Mouse (Mus musculus): ENCODE measurements around the gene Cel.

Cel gene

GRCm38 (mm10) chr2:28585730-28586129, 22.5 kb upstream of the Cel start:
- WGBS, result 34% methylated on average over 2 of the region's 2 CpGs

- 8% methylated on average over 6 of the region's 6 CpGs for WGBS
Observed at GRCm38 (mm10) chr2:28585043-28585571, 21.9 kb upstream of the Cel start.

DNA sequence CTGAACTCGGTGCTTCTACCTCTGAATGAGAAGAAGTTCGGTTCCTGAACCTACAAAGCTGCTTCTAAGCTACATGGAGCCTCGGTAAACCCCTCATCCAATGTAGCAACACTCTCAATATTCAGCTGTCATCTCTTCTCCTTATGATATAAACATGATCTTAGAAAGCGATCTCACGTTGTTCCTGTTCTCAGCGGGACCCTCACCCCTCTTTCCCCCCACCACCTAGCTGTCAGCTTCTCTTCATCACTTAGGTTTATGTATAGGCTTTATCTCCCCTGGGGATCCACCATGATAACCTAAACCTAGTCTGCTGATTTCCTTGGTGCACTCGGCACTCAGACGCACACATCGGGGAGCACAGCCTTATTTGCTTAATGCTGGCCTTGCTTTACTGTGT, 20.4 kb upstream of the Cel start, which contains the start of gene Gtf3c5:
Gtf3c5 (minus strand) TSS at position 101 of the 400 bp plus-strand sequence.
- 73% methylated on average over 9 of the region's 9 CpGs for WGBS

- WGBS, result under 1% methylated on average over 56 of the region's 56 CpGs
Observed at GRCm38 (mm10) chr2:28582647-28583353, 19.6 kb upstream of the Cel start.

DNA sequence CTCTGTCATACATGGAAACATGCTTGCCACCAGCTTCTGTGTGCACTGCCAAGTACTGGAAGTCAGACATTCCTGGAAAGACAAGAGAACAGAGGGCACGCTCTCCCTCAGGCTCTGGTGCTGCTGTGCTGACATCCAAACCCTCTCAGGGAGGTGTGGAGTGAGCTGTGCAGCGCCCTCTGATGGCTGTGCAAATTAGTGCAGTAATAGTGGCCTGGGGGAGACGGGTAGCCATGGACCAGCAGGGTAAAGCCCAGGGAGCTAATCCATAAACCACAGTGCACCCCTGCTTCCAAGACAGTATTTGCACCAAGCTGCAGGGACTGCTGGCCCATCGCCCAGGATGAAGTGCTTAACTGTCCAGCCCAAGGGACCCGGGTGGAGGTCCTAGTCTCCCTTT, 14.8 kb upstream of the Cel start:
- WGBS, result 64% methylated on average over 5 of the region's 5 CpGs

- WGBS, result 79% methylated on average over 3 of the region's 3 CpGs
Observed at GRCm38 (mm10) chr2:28576815-28577214, 13.6 kb upstream of the Cel start.

GRCm38 (mm10) chr2:28575341-28575740, 12.1 kb upstream of the Cel start:
- WGBS, result 56% methylated on average over 4 of the region's 4 CpGs

DNA sequence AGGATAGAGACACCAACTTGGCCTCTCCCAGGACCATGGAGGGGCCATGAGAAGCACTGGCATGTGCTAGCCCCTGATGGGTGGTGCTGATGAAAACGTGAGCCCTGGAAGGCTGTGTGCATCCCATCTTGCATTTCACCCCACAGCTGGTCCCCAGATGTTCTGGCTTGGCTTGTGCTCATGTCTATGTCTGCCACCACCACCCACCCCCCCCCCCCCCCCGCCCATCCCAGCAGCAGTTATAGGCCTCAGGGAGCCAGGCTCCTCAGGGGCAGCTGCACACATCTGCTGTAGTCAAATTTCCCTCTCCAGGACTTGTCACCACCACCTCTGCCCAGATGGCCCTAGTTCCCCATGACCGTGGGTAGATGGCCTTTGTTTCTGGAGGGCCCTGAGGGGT, 6.7 kb upstream of the Cel start:
- WGBS, result 76% methylated on average over 3 of the region's 3 CpGs

- 50% methylated on average over 5 of the region's 5 CpGs for WGBS
Observed at GRCm38 (mm10) chr2:28566545-28566944, 3.3 kb upstream of the Cel start.

DNA sequence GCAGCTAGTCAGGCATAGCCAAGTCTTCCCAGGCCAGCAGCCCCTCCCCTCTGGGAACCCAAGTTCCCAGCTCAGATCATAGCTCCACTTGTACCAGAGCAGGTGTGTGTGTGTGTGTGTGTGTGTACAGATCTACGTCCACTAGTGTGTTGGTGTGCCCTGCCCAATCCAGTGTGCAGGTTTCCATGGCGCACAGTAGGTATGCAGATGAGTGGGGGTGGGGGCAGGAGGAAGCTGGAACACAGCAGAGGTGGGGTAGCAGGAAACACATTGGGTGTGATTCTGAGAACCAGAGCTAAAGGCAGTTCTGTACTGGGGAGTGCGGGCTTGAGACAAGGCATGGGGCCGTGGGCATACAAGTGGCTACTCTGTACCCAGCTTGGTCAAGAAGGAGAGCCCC, 1.2 kb upstream of the Cel start:
- 96% methylated on average over 4 of the region's 4 CpGs for WGBS

- WGBS, result 77% methylated on average over 5 of the region's 5 CpGs
Observed at GRCm38 (mm10) chr2:28557452-28557851, 5.8 kb downstream of the Cel start.

GRCm38 (mm10) chr2:28552301-28552700, 10.9 kb downstream of the Cel start:
- WGBS, result 92% methylated on average over 5 of the region's 5 CpGs

- WGBS, result 81% methylated on average over 13 of the region's 13 CpGs
Observed at GRCm38 (mm10) chr2:28549157-28549556, 14.0 kb downstream of the Cel start.

- 50% methylated on average over 11 of the region's 11 CpGs for WGBS
Observed at GRCm38 (mm10) chr2:28547237-28548172, 15.7 kb downstream of the Cel start.

- WGBS, result 68% methylated on average over 6 of the region's 6 CpGs
Observed at GRCm38 (mm10) chr2:28546560-28546959, 16.6 kb downstream of the Cel start.

DNA sequence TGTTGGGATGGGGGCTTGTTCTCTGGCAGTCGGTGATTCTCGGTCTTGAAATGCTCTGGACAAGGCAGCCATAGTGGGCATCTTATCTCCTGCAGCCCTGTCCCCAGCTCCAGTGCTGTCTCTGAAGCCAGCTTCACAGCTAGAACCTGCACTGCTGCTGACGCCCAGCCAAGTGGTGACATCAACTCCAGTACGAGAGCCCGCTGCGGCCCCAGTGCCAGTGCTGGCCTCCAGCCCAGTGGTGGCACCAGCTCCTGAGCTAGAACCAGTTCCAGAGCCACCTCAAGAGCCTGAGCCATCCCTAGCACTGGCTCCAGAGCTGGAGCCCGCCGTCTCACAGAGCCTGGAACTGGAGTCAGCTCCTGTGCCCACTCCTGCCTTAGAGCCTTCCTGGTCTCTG, 19.3 kb downstream of the Cel start:
- 46% methylated on average over 8 of the region's 8 CpGs for WGBS

DNA sequence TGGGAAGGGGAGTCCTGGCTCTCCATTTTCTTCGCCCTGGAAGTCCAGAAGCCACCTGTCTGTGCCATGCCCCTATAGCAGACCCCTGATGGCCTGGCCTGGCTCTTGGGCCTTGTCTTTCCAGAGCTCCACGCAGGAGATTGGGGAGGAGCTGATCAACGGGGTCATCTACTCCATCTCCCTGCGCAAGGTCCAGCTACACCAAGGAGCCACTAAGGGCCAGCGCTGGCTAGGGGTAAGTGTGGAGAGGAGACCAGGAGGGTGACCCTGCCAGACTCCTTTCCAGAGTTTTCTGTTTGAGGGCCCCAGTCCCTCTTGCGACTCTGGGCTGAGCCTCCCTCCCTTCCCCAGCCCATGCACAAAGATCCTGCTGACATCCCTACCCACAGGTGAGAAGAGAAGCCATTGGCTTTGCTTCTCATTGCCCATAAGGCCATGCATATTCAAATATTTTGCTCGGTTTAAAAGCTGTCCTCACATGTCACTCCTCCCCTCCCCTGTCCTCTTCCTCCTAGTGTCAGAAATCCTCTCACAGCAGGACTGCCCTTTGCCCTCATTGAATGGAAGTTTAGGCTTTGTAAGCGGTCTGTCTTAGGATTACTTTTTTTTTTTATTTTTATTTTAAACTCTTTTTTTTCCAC, 22.5 kb downstream of the Cel start:
- 76% methylated on average over 8 of the region's 8 CpGs for WGBS

DNA sequence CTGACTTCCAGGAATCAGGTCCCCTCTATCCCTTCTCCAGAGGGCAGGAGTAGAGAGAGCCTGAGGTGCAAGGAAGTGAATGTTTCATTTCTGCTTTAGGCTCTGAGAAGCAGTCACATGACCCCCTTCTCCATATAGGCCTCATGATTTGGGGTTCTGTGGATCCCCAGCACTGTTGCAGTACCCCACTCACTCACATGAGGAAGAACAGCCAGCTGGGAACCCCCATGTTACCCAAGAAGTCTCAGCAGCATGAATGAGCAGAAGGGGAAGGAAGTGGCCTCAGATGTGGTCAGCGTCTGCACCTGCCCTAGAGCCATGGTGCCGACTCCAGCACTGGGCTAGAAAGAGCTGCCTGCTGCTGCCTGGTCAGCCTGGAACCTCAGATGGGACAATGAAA, 23.3 kb downstream of the Cel start:
- 60% methylated on average over 2 of the region's 2 CpGs for WGBS

GRCm38 (mm10) chr2:28539206-28539605, 24.0 kb downstream of the Cel start:
- 21% methylated on average over 7 of the region's 7 CpGs for WGBS

- WGBS, result 0% methylated on average over 1 of the region's 1 CpGs
Observed at GRCm38 (mm10) chr2:28538817-28539128, 24.4 kb downstream of the Cel start.

DNA sequence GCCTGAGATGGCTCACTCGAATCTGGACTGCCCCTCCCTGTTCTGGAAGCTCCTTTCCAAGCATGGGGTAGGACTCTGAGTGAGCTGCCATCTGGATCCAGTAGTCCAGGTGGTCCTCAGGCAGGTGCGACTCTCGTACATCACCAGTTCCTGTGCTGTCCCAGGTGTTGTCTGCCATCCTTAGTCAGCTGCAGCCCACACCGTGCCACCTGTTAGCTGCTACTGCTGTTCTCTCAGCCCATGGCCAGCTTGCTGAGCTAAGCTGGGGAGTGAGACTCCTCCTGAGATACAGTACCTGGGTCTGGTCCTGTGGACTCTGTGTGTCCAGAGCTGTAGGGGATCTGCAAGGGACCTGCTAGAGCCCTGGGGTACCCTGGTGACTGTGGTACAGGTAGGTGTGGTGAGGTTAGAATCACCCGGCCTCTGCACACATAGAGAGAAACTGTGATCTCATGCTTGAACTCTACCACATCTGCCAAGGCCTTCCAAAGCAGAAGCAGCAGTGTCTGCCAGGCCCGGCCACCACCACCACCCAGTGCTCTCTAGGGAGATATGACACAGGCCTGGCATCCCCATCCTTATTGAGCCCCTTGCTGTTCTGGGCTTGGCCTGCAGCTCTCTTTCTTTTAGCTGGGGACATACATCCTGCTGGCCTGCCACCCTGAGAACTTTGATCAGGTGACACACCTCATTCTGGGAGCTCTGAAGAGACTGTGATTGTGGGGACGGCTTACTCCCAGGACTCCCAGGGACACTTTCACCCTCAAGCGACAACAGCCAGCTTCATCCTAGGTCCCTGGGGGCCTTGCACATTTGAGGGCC, 25.0 kb downstream of the Cel start:
- WGBS, result 43% methylated on average over 8 of the region's 8 CpGs

DNA sequence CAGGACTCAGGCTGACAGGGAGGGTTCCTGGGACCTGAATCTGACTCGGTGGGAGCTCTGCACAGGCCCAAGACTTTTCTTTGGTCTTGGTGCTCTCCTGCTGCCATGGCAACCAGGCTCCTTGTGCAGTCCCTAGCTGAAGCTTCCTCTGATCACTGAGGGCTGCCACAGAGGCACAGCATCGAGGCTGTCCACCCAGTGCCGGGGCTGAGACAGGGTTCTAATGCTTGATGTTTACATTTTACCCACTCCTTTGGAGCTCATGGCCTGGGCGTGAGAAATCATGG, 25.6 kb downstream of the Cel start:
- 30% methylated on average over 4 of the region's 4 CpGs for WGBS
